Mouse (Mus musculus) liver, postnatal 0 days (tissue): Measurements from ENCODE around the gene Ube4a. TPM values are rescaled to one million over a fixed set of nuclear protein-coding genes. Genes with fewer than 3 reads are reported as not detected.

ENCODE experiments used
- ATAC-seq: fragments of 200-750 bp; cut with Nextera tagmentation; 2 replicates; pipeline ENCODE4 v1.8.0; 2017; ENCODE audit warnings: mild to moderate bottlenecking, moderate library complexity
- DNase-seq: peaks from one replicate; pipeline ENCODE4 v3.0.0-alpha.2; 2016
- H3K27ac ChIP-seq: fragments of 300-500 bp; sonication (generic); 2 replicates; pipeline ENCODE4 v1.5.1; 2014; ENCODE audit warnings: antibody characterized with exemption, moderate library complexity, mild to moderate bottlenecking, low read depth
- H3K27me3 ChIP-seq: fragments of 300-500 bp; sonication (generic); 2 replicates; pipeline ENCODE4 v1.6.1; 2014; ENCODE audit warnings: low read length, control low read depth, mixed read lengths; ENCODE audit not compliant: insufficient read depth
- H3K36me3 ChIP-seq: fragments of 300-500 bp; sonication (generic); replicated peaks from 2 replicates; pipeline ENCODE4 v1.6.1; 2014; ENCODE audit warnings: mild to moderate bottlenecking, control low read depth, low read length, moderate library complexity, mixed read lengths; ENCODE audit not compliant: insufficient read depth
- H3K4me1 ChIP-seq: fragments of 300-500 bp; sonication (generic); 2 replicates; pipeline ENCODE4 v1.6.1; 2014; ENCODE audit warnings: antibody characterized with exemption, mild to moderate bottlenecking, control low read depth; ENCODE audit not compliant: insufficient read depth
- H3K4me2 ChIP-seq: fragments of 300-500 bp; sonication (generic); 2 replicates; pipeline ENCODE4 v1.6.1; 2014; ENCODE audit warnings: low read depth, mild to moderate bottlenecking, low read length, moderate library complexity, mixed read lengths
- H3K4me3 ChIP-seq: fragments of 300-500 bp; sonication (generic); 2 replicates; pipeline ENCODE4 v1.5.1; 2014; ENCODE audit warnings: low read depth, low read length
- H3K9ac ChIP-seq: fragments of 300-500 bp; sonication (generic); replicated peaks from 2 replicates; pipeline ENCODE4 v1.6.1; 2014; ENCODE audit warnings: mild to moderate bottlenecking, moderate library complexity
- H3K9me3 ChIP-seq: fragments of 300-500 bp; sonication (generic); 2 replicates; pipeline ENCODE4 v1.6.1; 2016; ENCODE audit warnings: mild to moderate bottlenecking, control low read depth, low read length, mixed read lengths
- CTCF ChIP-seq: sonication (generic); IDR thresholded peaks from 2 replicates; pipeline ENCODE4 v1.5.1; 2016; ENCODE audit warnings: antibody characterized with exemption, low read depth
- EP300 ChIP-seq: IDR thresholded peaks from 2 replicates; pipeline ENCODE4 v1.6.1; 2016; ENCODE audit warnings: antibody characterized with exemption, low read depth, mild to moderate bottlenecking
- WGBS: fragments of 180-500 bp; shearing (Covaris S2); extraction: QIAGEN DNeasy Blood & Tissue Kit; methylation state at CpG from one replicate; pipeline ENCODE4 v1.1.7; 2014; ENCODE audit not compliant: insufficient replicate concordance; 5-methylcytosine and 5-hydroxymethylcytosine counted together
- polyA plus RNA-seq: library from polyadenylated mRNA; unstranded; fragments of >200 nt; fragmentation: Nextera tagmentation; extraction: Ambion mirVana; gene quantifications from 2 replicates; pipeline ENCODE4 v1.2.1, GENCODE M21; 2015

Gene Ube4a
- polyA plus RNA-seq, 1 experiment from 2014 or later = 7.5 TPM

DNA sequence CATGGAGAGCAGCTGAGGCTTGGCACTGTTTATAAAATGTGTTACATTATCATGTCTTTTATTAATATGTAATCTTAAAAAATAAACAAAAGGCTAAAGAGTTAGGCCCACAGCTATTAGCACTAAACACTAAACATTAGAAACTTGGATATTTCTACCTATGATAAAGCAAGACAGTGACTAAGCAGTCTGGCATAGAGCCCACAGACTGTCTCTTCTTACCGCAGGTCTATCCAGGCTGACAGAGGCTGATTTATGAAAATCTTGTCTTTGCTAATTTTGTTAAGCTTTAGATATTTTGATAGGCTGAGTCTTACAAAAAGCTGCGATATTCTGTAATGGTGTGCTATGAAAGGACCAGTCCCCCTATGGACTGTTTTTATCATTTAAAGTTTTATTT lies 27.9 kb upstream of the Ube4a start:
- WGBS = 72% methylated on average over 2 of the region's 2 CpGs

DNA sequence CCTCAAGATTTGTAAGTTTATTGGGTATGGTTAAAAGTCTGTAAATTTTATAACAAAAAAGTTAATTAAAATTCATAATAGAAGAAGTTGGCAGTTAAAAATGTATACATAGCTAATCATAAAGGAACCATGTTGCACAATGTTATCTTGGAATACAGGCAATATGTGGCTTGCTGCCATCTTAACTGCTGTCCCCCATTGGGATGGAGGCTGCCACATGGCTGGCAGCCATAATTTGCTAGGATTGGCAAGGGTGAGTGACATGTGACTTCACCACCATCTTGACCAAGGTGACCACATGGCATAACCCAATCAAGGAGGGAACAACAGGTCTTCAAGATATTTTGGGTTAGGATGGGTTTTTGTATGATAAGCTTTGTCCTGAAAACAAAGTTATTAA lies 26.9 kb upstream of the Ube4a start:
- ATAC-seq = no peak
- TF ChIP-seq EP300 (no peak), CTCF (no peak)
- no peaks in the 10 kb centered on the region for H3K27me3 ChIP-seq
- H3K9me3 ChIP-seq = no peaks in the 10 kb centered on the region
- DNase-seq = no peak
- H3K9ac ChIP-seq = no peak overlapping the region
- no peak overlapping the region for H3K27ac ChIP-seq
- H3K4me1 ChIP-seq = no peaks in the 10 kb centered on the region
- H3K4me2 ChIP-seq = no peak overlapping the region
- H3K36me3 ChIP-seq = no peaks in the 10 kb centered on the region
- H3K4me3 ChIP-seq = no peak overlapping the region

More for the DNA sequence above, 27.9 kb upstream of the Ube4a start:
- H3K27me3 ChIP-seq = no peaks in the 10 kb centered on the region
- DNase-seq = no peak
- no peaks in the 10 kb centered on the region for H3K9me3 ChIP-seq
- no peak overlapping the region for H3K27ac ChIP-seq
- no peak overlapping the region for H3K4me2 ChIP-seq
- TF ChIP-seq CTCF (no peak), EP300 (no peak)
- H3K36me3 ChIP-seq = no peaks in the 10 kb centered on the region
- H3K9ac ChIP-seq = no peak overlapping the region
- no peak overlapping the region for H3K4me3 ChIP-seq
- no peak for ATAC-seq
- no peaks in the 10 kb centered on the region for H3K4me1 ChIP-seq

DNA sequence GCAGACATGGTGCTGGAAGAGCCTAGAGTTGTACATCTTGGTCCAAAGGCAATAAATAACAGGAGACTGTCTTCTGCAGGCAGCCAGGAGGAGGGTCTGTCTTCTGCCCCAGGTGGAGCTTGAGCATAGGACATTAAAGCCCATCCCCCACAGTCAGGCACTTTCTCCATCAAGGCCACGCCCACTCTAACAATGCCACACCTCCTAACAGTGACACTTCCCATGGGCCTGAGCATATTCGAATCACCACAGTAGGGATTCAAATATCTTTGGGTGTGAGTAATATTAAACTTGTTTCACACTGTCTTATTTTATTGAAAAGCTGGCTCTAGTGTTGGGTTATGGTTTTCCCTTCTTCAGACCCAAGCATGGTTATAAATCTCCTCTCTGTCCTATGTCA lies 26.4 kb upstream of the Ube4a start:
- 66% methylated on average over 2 of the region's 2 CpGs for WGBS
- H3K4me3 ChIP-seq = no peak overlapping the region
- ATAC-seq (no peak), DNase-seq (no peak)
- H3K4me1 ChIP-seq = no peaks in the 10 kb centered on the region
- H3K27me3 ChIP-seq = no peaks in the 10 kb centered on the region
- no peak overlapping the region for H3K9ac ChIP-seq
- TF ChIP-seq EP300 = no peak
- TF ChIP-seq CTCF = no peak
- H3K27ac ChIP-seq = no peak overlapping the region
- H3K36me3 ChIP-seq = no peaks in the 10 kb centered on the region
- no peaks in the 10 kb centered on the region for H3K9me3 ChIP-seq
- H3K4me2 ChIP-seq = no peak overlapping the region

DNA sequence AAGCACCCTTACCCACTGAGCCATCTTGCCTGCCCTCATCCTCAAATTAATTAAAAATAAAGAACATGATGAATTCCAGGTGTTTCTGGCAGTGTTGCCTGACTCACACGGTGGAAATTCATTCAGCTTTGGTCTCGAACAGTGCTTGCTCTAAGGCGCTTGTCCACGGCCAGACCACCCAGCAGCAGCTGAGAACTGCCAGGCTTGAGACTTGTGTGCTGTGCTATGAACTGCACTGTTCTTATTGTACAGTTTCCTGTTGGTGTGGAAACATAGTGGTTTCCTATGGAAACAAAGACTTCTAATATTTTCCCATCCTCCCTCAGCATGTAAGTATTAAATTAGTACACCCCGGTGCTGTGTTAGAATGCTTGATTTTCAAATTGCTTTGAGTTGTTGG lies 21.6 kb upstream of the Ube4a start:
- no peaks in the 10 kb centered on the region for H3K27me3 ChIP-seq
- H3K9ac ChIP-seq = no peak overlapping the region
- H3K27ac ChIP-seq = peak overlapping the region; percentile 80
- H3K4me2 ChIP-seq = peak overlapping the region; percentile 62; the same call in 1 of the 2 replicates
- 0 out of 2 replicates have a peak, but pooled peaks cover 3% of the 10 kb centered on the region for H3K4me1 ChIP-seq
- H3K36me3 ChIP-seq = no peaks in the 10 kb centered on the region
- 40% methylated on average over 5 of the region's 5 CpGs for WGBS
- TF ChIP-seq CTCF = no peak
- no peak for TF ChIP-seq EP300
- no peak for DNase-seq
- no peak for ATAC-seq
- H3K4me3 ChIP-seq = no peak overlapping the region
- H3K9me3 ChIP-seq = no peaks in the 10 kb centered on the region

DNA sequence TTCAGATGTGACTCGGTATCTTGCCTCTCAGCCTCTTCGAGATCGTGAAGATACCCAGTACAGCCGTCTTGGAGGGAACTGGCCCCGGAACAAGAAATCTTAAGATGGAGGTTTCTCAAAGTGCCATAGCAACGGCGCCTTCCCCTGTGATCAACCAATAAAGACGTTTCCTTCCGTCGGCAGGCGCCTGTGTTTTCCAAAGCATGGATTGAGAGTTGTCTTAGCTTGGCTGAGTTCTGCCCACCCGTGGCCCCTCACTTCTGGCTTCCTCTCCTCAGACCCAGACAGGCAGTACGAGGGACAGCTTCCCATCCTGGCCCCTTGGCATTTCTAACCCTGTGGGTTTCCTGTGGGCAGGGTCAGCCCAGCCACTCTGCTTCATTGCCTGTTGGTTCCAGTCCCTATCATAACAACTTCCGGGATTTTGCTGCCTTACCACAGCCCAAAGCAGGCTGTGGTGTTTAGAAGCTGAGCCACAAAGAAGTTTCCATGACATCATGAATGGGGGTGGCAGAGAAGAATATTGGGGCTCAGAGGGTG lies 20.9 kb upstream of the Ube4a start:
- Histone ChIP-seq H3K36me3 (no peaks in the 10 kb centered on the region), H3K9me3 (no peaks in the 10 kb centered on the region), H3K4me2 (peak overlapping the region; percentile 62), H3K4me3 (peak overlapping the region; percentile 26), H3K27ac (peak overlapping the region; percentile 80), H3K4me1 (0 out of 2 replicates have a peak, but pooled peaks cover 3% of the 10 kb centered on the region), H3K27me3 (no peaks in the 10 kb centered on the region), H3K9ac (no peak overlapping the region)
- no peak for TF ChIP-seq CTCF
- no peak for TF ChIP-seq EP300
- ATAC-seq = peak; percentile 83
- WGBS = 8% methylated on average over 14 of the region's 14 CpGs
- DNase-seq = peak; percentile 71

DNA sequence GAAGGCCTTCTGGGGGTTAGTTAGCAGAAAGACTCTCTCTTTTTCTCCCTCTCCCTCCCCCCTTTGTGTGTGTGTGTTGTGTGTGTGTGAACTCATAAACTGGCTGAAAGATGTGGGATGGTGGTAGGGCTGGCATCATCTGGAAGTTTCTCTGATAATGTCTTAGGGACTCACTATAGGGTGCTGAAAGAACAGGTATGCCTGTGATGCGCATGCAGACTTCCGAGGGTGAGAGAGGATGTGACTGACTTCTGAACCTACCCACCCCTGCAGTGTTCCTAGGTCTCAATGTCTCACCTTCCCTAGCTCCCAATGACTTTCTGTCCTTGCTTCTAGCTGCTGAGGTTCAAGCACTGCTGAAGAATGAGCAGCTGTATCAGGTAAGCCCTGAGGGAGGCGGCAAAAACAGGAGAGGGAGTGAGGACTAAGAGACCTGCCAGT lies 20.3 kb upstream of the Ube4a start:
- Histone ChIP-seq H3K4me1 (0 out of 2 replicates have a peak, but pooled peaks cover 3% of the 10 kb centered on the region), H3K36me3 (no peaks in the 10 kb centered on the region), H3K9ac (0 out of 2 replicates have a peak overlapping the region, but pooled peaks have one; percentile 7), H3K4me3 (peak overlapping the region; percentile 26), H3K9me3 (no peaks in the 10 kb centered on the region), H3K27me3 (no peaks in the 10 kb centered on the region), H3K4me2 (peak overlapping the region; percentile 62), H3K27ac (peak overlapping the region; percentile 80)
- no peak for DNase-seq
- ATAC-seq = peak; percentile 35
- TF ChIP-seq CTCF (no peak), EP300 (no peak)
- WGBS = 56% methylated on average over 3 of the region's 3 CpGs

DNA sequence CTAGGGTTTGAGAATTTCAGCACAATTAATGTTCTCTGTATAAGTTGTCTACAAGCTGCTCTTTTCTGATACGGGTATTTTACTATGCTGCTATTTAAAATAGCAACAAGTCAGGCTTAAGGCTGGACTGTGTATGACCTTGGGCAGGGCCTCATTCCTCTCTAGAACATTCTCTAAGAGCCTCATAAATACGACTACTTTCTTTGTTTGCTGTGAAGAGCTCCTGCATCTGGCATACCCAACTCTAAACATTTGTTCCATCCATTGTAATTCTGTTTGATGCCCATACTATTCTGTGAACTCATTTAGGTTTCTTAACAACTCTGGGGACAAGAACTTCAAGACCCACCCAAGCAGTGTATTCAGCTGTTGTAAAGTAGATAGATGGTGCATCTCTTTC lies 17.6 kb upstream of the Ube4a start:
- Histone ChIP-seq H3K27me3 (0 out of 2 replicates have a peak, but pooled peaks cover 3% of the 10 kb centered on the region), H3K27ac (no peak overlapping the region), H3K4me2 (no peak overlapping the region), H3K4me3 (no peak overlapping the region), H3K9me3 (no peaks in the 10 kb centered on the region), H3K36me3 (no peaks in the 10 kb centered on the region), H3K9ac (no peak overlapping the region), H3K4me1 (0 out of 2 replicates have a peak, but pooled peaks cover 3% of the 10 kb centered on the region)
- 69% methylated on average over 2 of the region's 2 CpGs for WGBS
- ATAC-seq (no peak), DNase-seq (no peak)
- TF ChIP-seq EP300 (no peak), CTCF (no peak)
